In genomic region chr12:84813773-84814172, GRCm38 (mm10) we compare ENCODE assay signal across 11 mouse cellular contexts. TPM values are rescaled to one million over a fixed set of nuclear protein-coding genes. Genes with fewer than 3 reads are reported as not detected.
DNase-seq lines count a peak whose midpoint lies in the region; ATAC-seq and TF ChIP-seq lines count a peak whose summit lies in the region.
"Had no signal": no experiment of that assay in that cellular context is flagged by ENCODE, and none has a peak within 500 bp of the region (broad histone marks: within the 10 kb centered on the region; RNA-seq: fewer than 3 reads in every experiment).

No protein-coding gene starts in this region.

- no peaks in the 10 kb centered on the region for H3K36me3 ChIP-seq in kidney, postnatal 0 days (ENCODE audit: insufficient read depth, low read length)
- no peaks in the 10 kb centered on the region for H3K36me3 ChIP-seq in kidney, embryonic 14.5 days (ENCODE audit: control insufficient read depth, insufficient read depth, low read length)
- H3K36me3 ChIP-seq in C2C12 (ENCODE audit: control insufficient read depth, insufficient read depth) (peaks cover 13% of the 10 kb centered on the region), MEL (ENCODE audit: control insufficient read depth in 1 of 2, insufficient read depth in 2 of 2, low read length in 2 of 2) (no peaks in the 10 kb centered on the region)
- no peaks in the 10 kb centered on the region for H3K36me3 ChIP-seq in lung, embryonic 16.5 days (ENCODE audit: control insufficient read depth, insufficient read depth, low read length)
- H3K36me3 ChIP-seq: heart, embryonic 12.5 days had no signal

- TF ChIP-seq EP300 in MEL (IDR thresholded peaks at IDR 0.05; ENCODE audit: low read depth in 1 of 2, low read length in 2 of 2): no peak

- no peak for TF ChIP-seq POLR2A in MEL (IDR thresholded peaks at IDR 0.05; ENCODE audit: control insufficient read depth in 1 of 2, insufficient read depth in 1 of 2, low read depth in 1 of 2, low read length in 2 of 2, poor library complexity in 1 of 2)

- peak; percentile 6; the same call in 1 of the 2 replicates for TF ChIP-seq RAD21 in MEL (IDR thresholded peaks at IDR 0.05; ENCODE audit: low read depth, low read length)

- no peaks in the 10 kb centered on the region for H3K4me1 ChIP-seq in kidney, postnatal 0 days (replicated peaks; ENCODE audit: insufficient read depth, low read length)
- H3K4me1 ChIP-seq in kidney, embryonic 14.5 days (ENCODE audit: control insufficient read depth, insufficient read depth, low read length): no peaks in the 10 kb centered on the region
- no peaks in the 10 kb centered on the region for H3K4me1 ChIP-seq in MEL (ENCODE audit: control insufficient read depth in 1 of 2, insufficient read depth in 2 of 2, low read length in 2 of 2)
- H3K4me1 ChIP-seq in lung, embryonic 16.5 days (replicated peaks; ENCODE audit: control insufficient read depth, insufficient read depth, low read length): peaks cover 24% of the 10 kb centered on the region
- H3K4me1 ChIP-seq: heart, embryonic 12.5 days had no signal

- ATAC-seq in kidney, postnatal 0 days (replicated peaks; ENCODE audit: low FRiP score, low read depth): no peak
- no peak for ATAC-seq in kidney, embryonic 14.5 days (ENCODE audit: low FRiP score, low TSS enrichment)
- no peak for ATAC-seq in lung, embryonic 16.5 days (ENCODE audit: low read depth)
- ATAC-seq: hindbrain, embryonic 16.5 days had no signal

- no peaks in the 10 kb centered on the region for H3K79me3 ChIP-seq in C2C12 (ENCODE audit: low read depth)

- WGBS in kidney, postnatal 0 days: 52% methylated on average over 7 of the region's 7 CpGs
- 53% methylated on average over 7 of the region's 7 CpGs for WGBS in kidney, embryonic 14.5 days
- 41% methylated on average over 7 of the region's 7 CpGs for WGBS in lung, embryonic 16.5 days

- peak; percentile 39 for DNase-seq in kidney, postnatal 0 days (ENCODE audit: low spot score)
- peak; percentile 17 for DNase-seq in MEL (ENCODE audit: low read depth, low spot score)
- DNase-seq in urinary bladder, postnatal 25 days (ENCODE audit: low spot score): no peak
- no peak for DNase-seq in cerebellum, adult 11-12 months
- DNase-seq: cerebellum, postnatal 36 days; right cerebral cortex, adult 18-20 months had no signal

- no peaks in the 10 kb centered on the region for H3K9me3 ChIP-seq in kidney, postnatal 0 days (replicated peaks; ENCODE audit: low read length)
- H3K9me3 ChIP-seq in kidney, embryonic 14.5 days (ENCODE audit: control insufficient read depth, low read length): no peaks in the 10 kb centered on the region
- H3K9me3 ChIP-seq in MEL (replicated peaks; ENCODE audit: insufficient read depth, low read length): no peaks in the 10 kb centered on the region
- H3K9me3 ChIP-seq in lung, embryonic 16.5 days (ENCODE audit: control insufficient read depth, low read length): no peaks in the 10 kb centered on the region
- H3K9me3 ChIP-seq: heart, embryonic 12.5 days had no signal

- H3K4me3 ChIP-seq in kidney, postnatal 0 days (replicated peaks; ENCODE audit: low read depth, low read length): no peak overlapping the region
- H3K4me3 ChIP-seq in kidney, embryonic 14.5 days (ENCODE audit: low read length): no peak overlapping the region
- H3K4me3 ChIP-seq in C2C12 (ENCODE audit: insufficient read depth, poor library complexity, severe bottlenecking): no peak overlapping the region
- no peak overlapping the region for H3K4me3 ChIP-seq in MEL (ENCODE audit: control insufficient read depth in 1 of 2, insufficient read depth in 1 of 2, low read depth in 2 of 2, low read length in 2 of 2)
- H3K4me3 ChIP-seq in lung, embryonic 16.5 days (ENCODE audit: low read length): no peak overlapping the region
- H3K4me3 ChIP-seq: heart, embryonic 12.5 days had no signal

- no peaks in the 10 kb centered on the region for H3K27me3 ChIP-seq in kidney, postnatal 0 days (ENCODE audit: insufficient read depth, low read length)
- H3K27me3 ChIP-seq in kidney, embryonic 14.5 days (ENCODE audit: control insufficient read depth, insufficient read depth, low read length): no peaks in the 10 kb centered on the region
- H3K27me3 ChIP-seq in C2C12 (ENCODE audit: control insufficient read depth, insufficient read depth, insufficient read length) (no peaks in the 10 kb centered on the region), MEL (ENCODE audit: control insufficient read depth in 1 of 2, insufficient read depth in 2 of 2, low read length in 2 of 2) (peaks cover 0 to 3% of the 10 kb centered on the region in 2 experiments; a peak in 2 of 4 replicates)
- no peaks in the 10 kb centered on the region for H3K27me3 ChIP-seq in lung, embryonic 16.5 days (ENCODE audit: control insufficient read depth, insufficient read depth, low read depth, low read length)

- no peak overlapping the region for H3K4me2 ChIP-seq in kidney, postnatal 0 days (ENCODE audit: low read length)
- H3K4me2 ChIP-seq in kidney, embryonic 14.5 days (replicated peaks; ENCODE audit: low read depth, low read length): no peak overlapping the region
- no peak overlapping the region for H3K4me2 ChIP-seq in lung, embryonic 16.5 days (ENCODE audit: low read depth, low read length)
- H3K4me2 ChIP-seq: heart, embryonic 12.5 days had no signal

- H3K79me2 ChIP-seq in C2C12 (ENCODE audit: control insufficient read depth, insufficient read depth) (no peaks in the 10 kb centered on the region), MEL (ENCODE audit: control insufficient read depth, insufficient read depth, low read length, poor library complexity) (no peaks in the 10 kb centered on the region)

- no peak overlapping the region for H3K9ac ChIP-seq in kidney, postnatal 0 days (ENCODE audit: low read depth, low read length)
- no peak overlapping the region for H3K9ac ChIP-seq in kidney, embryonic 14.5 days (ENCODE audit: low read depth, low read length)
- H3K9ac ChIP-seq in MEL (ENCODE audit: control insufficient read depth, low read depth, low read length, poor library complexity, severe bottlenecking): no peak overlapping the region
- no peak overlapping the region for H3K9ac ChIP-seq in lung, embryonic 16.5 days (ENCODE audit: low read length)
- H3K9ac ChIP-seq: heart, embryonic 12.5 days had no signal

- H3ac ChIP-seq in C2C12 (ENCODE audit: control insufficient read depth, insufficient read length, low read depth): no peak overlapping the region

- TF ChIP-seq CTCF in kidney, postnatal 0 days (IDR thresholded peaks at IDR 0.05; ENCODE audit: low read depth): peak; percentile 39; the same call in 1 of the 2 replicates
- TF ChIP-seq CTCF in C2C12 (IDR thresholded peaks at IDR 0.05; ENCODE audit: control insufficient read depth, insufficient read depth, insufficient read length): peak; percentile 63
- peak in 1 of 3 experiments; percentile 12; a peak in 2 of 6 replicates for TF ChIP-seq CTCF in MEL (IDR thresholded peaks at IDR 0.05 in 2 of 3, conservative IDR thresholded peaks at IDR 0.05 in 1 of 3; ENCODE audit: control insufficient read depth in 1 of 3, insufficient read depth in 1 of 3, low read depth in 2 of 3, low read length in 3 of 3, poor library complexity in 1 of 3, severe bottlenecking in 1 of 3)

- no peak overlapping the region for H3K27ac ChIP-seq in kidney, postnatal 0 days
- H3K27ac ChIP-seq in kidney, embryonic 14.5 days (ENCODE audit: low read depth, low read length): no peak overlapping the region
- no peak overlapping the region for H3K27ac ChIP-seq in MEL (ENCODE audit: control insufficient read depth, low read depth, low read length)
- peak overlapping the region; percentile 85 for H3K27ac ChIP-seq in lung, embryonic 16.5 days (ENCODE audit: low read length)

TF ChIP-seq in C2C12, 6 proteins besides CTCF, POLR2A, EP300 and RAD21:
- no peak for TF ChIP-seq MYOG (IDR thresholded peaks at IDR 0.05; ENCODE audit: control insufficient read depth, extremely low read depth, insufficient read length)
- no peak for TF ChIP-seq USF1 (IDR thresholded peaks at IDR 0.05; ENCODE audit: low read depth)
- no peak for TF ChIP-seq MYOD1 (IDR thresholded peaks at IDR 0.05; ENCODE audit: control insufficient read depth, insufficient read length, low read depth)
- no peak for TF ChIP-seq CEBPB (IDR thresholded peaks at IDR 0.05; ENCODE audit: low read depth)
- no peak for TF ChIP-seq FOSL1 (IDR thresholded peaks at IDR 0.05; ENCODE audit: insufficient read depth, low read length, poor library complexity, severe bottlenecking)
- TF ChIP-seq MAX (IDR thresholded peaks at IDR 0.05): no peak

TF ChIP-seq in MEL, 35 proteins besides CTCF, POLR2A, EP300 and RAD21:
- TF ChIP-seq KAT2A (conservative IDR thresholded peaks at IDR 0.05; ENCODE audit: low read depth, low read length) (no peak), MXI1 (IDR thresholded peaks at IDR 0.05; ENCODE audit: low read depth, low read length) (no peak)

RNA-seq across cellular contexts. Expression of gene Isca2, which starts 40.7 kb away (rescaled TPM):
- 152 and 168 TPM in 2 replicates for polyA plus RNA-seq in kidney, postnatal 0 days (2015; fragmentation: Nextera tagmentation; extraction: Ambion mirVana)
- polyA plus RNA-seq in kidney, embryonic 14.5 days (2014; fragmentation: Nextera tagmentation; extraction: Ambion mirVana): 138 and 170 TPM in 2 replicates
- polyA plus RNA-seq in C2C12 (2012; fragmentation: generic; extraction: Trizol): 44.1 TPM
- total RNA-seq in MEL (2012; rRNA removed): 60.4 and 70.6 TPM in 2 replicates
- polyA plus RNA-seq in MEL (2012; ENCODE audit: insufficient read depth in 1 of 2, insufficient read length in 2 of 2, low read depth in 1 of 2, low replicate concordance in 2 of 2, missing spikeins in 1 of 2): 10 to 100 TPM in 1 of 2 experiments, not detected in 1; 71.1 TPM
- polyA plus RNA-seq in lung, embryonic 16.5 days (2015; fragmentation: Nextera tagmentation; extraction: Ambion mirVana): 133 and 148 TPM in 2 replicates

RNA-seq across cellular contexts. Expression of gene Npc2, which starts 40.8 kb away (rescaled TPM):
- 70.5 and 75.7 TPM in 2 replicates for polyA plus RNA-seq in kidney, postnatal 0 days (2015; fragmentation: Nextera tagmentation; extraction: Ambion mirVana)
- polyA plus RNA-seq in kidney, embryonic 14.5 days (2014; fragmentation: Nextera tagmentation; extraction: Ambion mirVana): 50.2 and 59.0 TPM in 2 replicates
- polyA plus RNA-seq in C2C12 (2012; fragmentation: generic; extraction: Trizol) (226 TPM), MEL (2012; ENCODE audit: insufficient read depth in 1 of 2, insufficient read length in 2 of 2, low read depth in 1 of 2, low replicate concordance in 2 of 2, missing spikeins in 1 of 2) (10 to 100 TPM in 1 of 2 experiments, not detected in 1; 63.1 TPM)
- total RNA-seq in MEL (2012; rRNA removed): 45.2 and 48.9 TPM in 2 replicates
- 185 and 217 TPM in 2 replicates for polyA plus RNA-seq in lung, embryonic 16.5 days (2015; fragmentation: Nextera tagmentation; extraction: Ambion mirVana)

Comparison
In these comparisons a context has a peak if more than half of its experiments do, and no peak if none do; other contexts are left out.
1. DNase-seq: peak in kidney, postnatal 0 days (single experiment) and MEL (single experiment); none in urinary bladder, postnatal 25 days (single experiment) and cerebellum, adult 11-12 months (single experiment).